Mouse (Mus musculus): ENCODE data around the gene Plp2. TPM values are rescaled to one million over a fixed set of nuclear protein-coding genes. Genes with fewer than 3 reads are reported as not detected.
"Not testable (repeated sequence)": the region's sequence is repeated elsewhere in the genome, so short reads cannot be mapped to it uniquely, and the experiment has no call there.

The Plp2 gene
- polyA plus RNA-seq (2015; fragmentation: Nextera tagmentation; extraction: Ambion mirVana): 20.5 and 22.9 TPM in 2 replicates

GRCm38 (mm10) chrX:7670921-7671623 lies at the start of gene Plp2:
Plp2 (minus strand) TSS chrX:7671390.
- H3K4me2 ChIP-seq: peak within 1 kb of the TSS; percentile 54
- H3K9me3 ChIP-seq: no peaks in the 10 kb centered on the region
- 15% methylated on average over 31 of the region's 36 CpGs for WGBS
- peak; percentile 58 for ATAC-seq (ENCODE audit: low FRiP score, low read depth)
- H3K4me1 ChIP-seq (replicated peaks): no peaks in the 10 kb centered on the region
- H3K9ac ChIP-seq: peak within 1 kb of the TSS; percentile 25; the same call in 1 of the 2 replicates
- no peaks in the 10 kb centered on the region for H3K27me3 ChIP-seq
- H3K36me3 ChIP-seq: no peaks in the 10 kb centered on the region
- peak within 1 kb of the TSS; percentile 35 for H3K4me3 ChIP-seq
- H3K27ac ChIP-seq (replicated peaks): no peak within 1 kb of the TSS

GRCm38 (mm10) chrX:7716058-7716457 lies 44.9 kb upstream of the Plp2 start:
- not testable (repeated sequence) for H3K27ac ChIP-seq (replicated peaks); H3K4me1 ChIP-seq (replicated peaks); ATAC-seq (ENCODE audit: low FRiP score, low read depth); H3K9me3 ChIP-seq; H3K9ac ChIP-seq; H3K36me3 ChIP-seq; H3K4me2 ChIP-seq; H3K4me3 ChIP-seq; H3K27me3 ChIP-seq
- 57% methylated on average over 1 of the region's 1 CpGs for WGBS

- not testable (repeated sequence) for H3K36me3 ChIP-seq; H3K9me3 ChIP-seq; H3K4me1 ChIP-seq (replicated peaks); H3K27me3 ChIP-seq
- Histone ChIP-seq H3K9ac (0 out of 2 replicates have a peak within 1 kb of the TSS, but pooled peaks have one; percentile 37), H3K4me3 (peak within 1 kb of the TSS; percentile 35), H3K27ac (replicated peaks) (peak within 1 kb of the TSS; percentile 61; the same call in 1 of the 2 replicates), H3K4me2 (peak within 1 kb of the TSS; percentile 52)
- peak; percentile 97 for ATAC-seq (ENCODE audit: low FRiP score, low read depth)
- WGBS: 17% methylated on average over 36 of the region's 60 CpGs
Measured at GRCm38 (mm10) chrX:7714135-7714899, 43.1 kb upstream of the Plp2 start, which contains the start of gene Wdr45. Wdr45 (plus strand) TSS chrX:7714333.

GRCm38 (mm10) chrX:7713764-7714134 lies 42.6 kb upstream of the Plp2 start:
- not testable (repeated sequence) for H3K36me3 ChIP-seq; H3K27me3 ChIP-seq; ATAC-seq (ENCODE audit: low FRiP score, low read depth); H3K4me1 ChIP-seq (replicated peaks); H3K9me3 ChIP-seq
- peak overlapping the region; percentile 52 for H3K4me2 ChIP-seq
- H3K9ac ChIP-seq: 0 out of 2 replicates have a peak overlapping the region, but pooled peaks have one; percentile 37
- peak overlapping the region; percentile 48; the same call in 1 of the 2 replicates for H3K27ac ChIP-seq (replicated peaks)
- peak overlapping the region; percentile 35 for H3K4me3 ChIP-seq
- 40% methylated on average over 5 of the region's 12 CpGs for WGBS

- Histone ChIP-seq H3K9me3 (no peaks in the 10 kb centered on the region), H3K27ac (replicated peaks) (peak within 1 kb of the TSS; percentile 69)
- 18% methylated on average over 33 of the region's 33 CpGs for WGBS
Measured at GRCm38 (mm10) chrX:7696954-7697381, 25.8 kb upstream of the Plp2 start, which contains the start of gene Gpkow. Gpkow (plus strand) TSS chrX:7697131.

GRCm38 (mm10) chrX:7696520-7696919 lies 25.3 kb upstream of the Plp2 start:
- Histone ChIP-seq H3K9ac (no peak overlapping the region), H3K4me1 (replicated peaks) (peaks cover 12% of the 10 kb centered on the region), H3K9me3 (no peaks in the 10 kb centered on the region), H3K4me3 (peak overlapping the region; percentile 58), H3K27ac (replicated peaks) (0 out of 2 replicates have a peak overlapping the region, but pooled peaks have one; percentile 13), H3K36me3 (no peaks in the 10 kb centered on the region), H3K4me2 (peak overlapping the region; percentile 45), H3K27me3 (no peaks in the 10 kb centered on the region)
- ATAC-seq (ENCODE audit: low FRiP score, low read depth): no peak; the same call in 1 of the 2 replicates
- WGBS: 42% methylated on average over 6 of the region's 6 CpGs

More at GRCm38 (mm10) chrX:7696954-7697381, 25.8 kb upstream of the Plp2 start, which contains the start of gene Gpkow:
- Histone ChIP-seq H3K36me3 (no peaks in the 10 kb centered on the region), H3K27me3 (no peaks in the 10 kb centered on the region), H3K9ac (peak within 1 kb of the TSS; percentile 51), H3K4me1 (replicated peaks) (peaks cover 12% of the 10 kb centered on the region), H3K4me3 (peak within 1 kb of the TSS; percentile 58), H3K4me2 (peak within 1 kb of the TSS; percentile 60)
- ATAC-seq (ENCODE audit: low FRiP score, low read depth): peak; percentile 96

- no peak overlapping the region for H3K9ac ChIP-seq
- no peak overlapping the region for H3K27ac ChIP-seq (replicated peaks)
- H3K4me3 ChIP-seq: no peak overlapping the region
- no peaks in the 10 kb centered on the region for H3K9me3 ChIP-seq
- H3K36me3 ChIP-seq: no peaks in the 10 kb centered on the region
- no peaks in the 10 kb centered on the region for H3K27me3 ChIP-seq
- H3K4me2 ChIP-seq: no peak overlapping the region
- peaks cover 3% of the 10 kb centered on the region; the same call in 1 of the 2 replicates for H3K4me1 ChIP-seq (replicated peaks)
- 38% methylated on average over 4 of the region's 4 CpGs for WGBS
- ATAC-seq (ENCODE audit: low FRiP score, low read depth): no peak
Measured at GRCm38 (mm10) chrX:7692862-7693261, 21.7 kb upstream of the Plp2 start.

GRCm38 (mm10) chrX:7690486-7690885 lies 19.3 kb upstream of the Plp2 start:
- Histone ChIP-seq H3K4me2 (no peak overlapping the region), H3K9me3 (no peaks in the 10 kb centered on the region), H3K9ac (no peak overlapping the region), H3K27ac (replicated peaks) (no peak overlapping the region), H3K4me1 (replicated peaks) (no peaks in the 10 kb centered on the region), H3K36me3 (no peaks in the 10 kb centered on the region), H3K27me3 (no peaks in the 10 kb centered on the region), H3K4me3 (no peak overlapping the region)
- 64% methylated on average over 3 of the region's 3 CpGs for WGBS
- ATAC-seq (ENCODE audit: low FRiP score, low read depth): no peak

- 93% methylated on average over 2 of the region's 2 CpGs for WGBS
- Histone ChIP-seq H3K27ac (replicated peaks) (no peak overlapping the region), H3K4me1 (replicated peaks) (no peaks in the 10 kb centered on the region), H3K9me3 (no peaks in the 10 kb centered on the region), H3K9ac (no peak overlapping the region), H3K36me3 (no peaks in the 10 kb centered on the region), H3K27me3 (no peaks in the 10 kb centered on the region), H3K4me2 (no peak overlapping the region), H3K4me3 (no peak overlapping the region)
- no peak for ATAC-seq (ENCODE audit: low FRiP score, low read depth)
Measured at GRCm38 (mm10) chrX:7688321-7688720, 17.1 kb upstream of the Plp2 start.

- Histone ChIP-seq H3K9ac (no peak within 1 kb of the TSS), H3K4me1 (replicated peaks) (no peaks in the 10 kb centered on the region), H3K4me3 (peak within 1 kb of the TSS; percentile 29; the same call in 1 of the 2 replicates), H3K27ac (replicated peaks) (no peak within 1 kb of the TSS), H3K9me3 (no peaks in the 10 kb centered on the region), H3K4me2 (peak within 1 kb of the TSS; percentile 57), H3K36me3 (no peaks in the 10 kb centered on the region), H3K27me3 (no peaks in the 10 kb centered on the region)
- no peak for ATAC-seq (ENCODE audit: low FRiP score, low read depth)
- 75% methylated on average over 14 of the region's 14 CpGs for WGBS
Measured at GRCm38 (mm10) chrX:7680864-7681263, 9.7 kb upstream of the Plp2 start, which contains the start of gene Magix. Magix (minus strand) TSS chrX:7681251.

GRCm38 (mm10) chrX:7680057-7680412 lies 8.8 kb upstream of the Plp2 start:
- Histone ChIP-seq H3K4me3 (peak overlapping the region; percentile 29), H3K4me2 (peak overlapping the region; percentile 57), H3K36me3 (no peaks in the 10 kb centered on the region), H3K9ac (no peak overlapping the region), H3K27me3 (no peaks in the 10 kb centered on the region), H3K9me3 (no peaks in the 10 kb centered on the region), H3K4me1 (replicated peaks) (no peaks in the 10 kb centered on the region), H3K27ac (replicated peaks) (no peak overlapping the region)
- ATAC-seq (ENCODE audit: low FRiP score, low read depth): no peak
- 22% methylated on average over 12 of the region's 12 CpGs for WGBS

All from hindbrain, embryonic 15.5 days (tissue).